Mouse (Mus musculus): ENCODE results near the gene Rnf168. TPM values are rescaled to one million over a fixed set of nuclear protein-coding genes. Genes with fewer than 3 reads are reported as not detected.

The Rnf168 gene
- polyA plus RNA-seq, 1 experiment from 2014 or later: 23.9 TPM

DNA sequence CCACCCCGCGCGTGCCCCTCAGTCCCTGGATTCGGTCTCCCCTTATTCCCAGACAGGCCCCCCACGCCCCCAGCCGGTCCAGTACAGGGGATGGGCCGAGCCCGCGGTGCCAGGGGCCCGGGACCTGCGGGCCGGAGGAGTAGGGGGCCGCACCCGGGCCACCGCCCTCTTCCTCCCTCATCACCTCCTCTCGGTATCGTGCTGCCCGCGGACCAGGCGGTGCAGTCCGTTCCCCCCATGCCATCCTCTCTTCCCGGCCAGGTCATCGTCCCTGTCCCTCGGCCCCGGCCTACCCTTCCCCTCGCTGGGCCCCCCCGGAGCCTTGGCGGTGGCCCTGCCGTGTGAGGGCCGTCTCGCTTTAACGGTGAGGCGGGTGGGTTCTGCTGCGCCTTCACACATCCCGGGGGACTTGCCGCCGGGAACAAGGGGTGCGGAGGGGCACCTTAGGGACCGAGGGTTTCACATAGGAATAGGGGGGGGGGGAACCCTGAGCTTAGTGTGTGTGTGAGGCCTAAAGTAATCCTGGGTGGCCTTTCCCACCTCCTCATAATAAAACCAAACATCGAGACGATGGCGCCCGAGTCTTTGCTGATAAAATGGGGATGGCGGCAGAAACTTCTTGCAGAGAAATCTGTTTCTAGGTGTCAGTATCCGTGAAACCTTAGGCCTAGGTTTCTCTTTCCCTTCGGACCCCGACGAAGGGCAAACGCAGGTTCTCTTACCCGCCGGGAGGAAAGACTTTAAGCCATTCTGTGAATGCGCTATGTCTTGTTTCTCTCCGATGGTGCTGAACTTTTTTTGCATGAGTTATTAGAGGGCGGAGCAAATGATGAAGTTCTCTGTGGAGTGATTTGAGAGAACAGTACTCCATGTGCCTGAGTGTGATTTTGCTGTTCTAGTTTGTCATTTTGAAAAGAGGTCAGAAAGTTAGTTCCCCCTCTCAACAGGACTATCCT is 55.6 kb downstream of the Rnf168 start:
- under 1% methylated on average over 40 of the region's 54 CpGs for WGBS
- no peaks in the 10 kb centered on the region for H3K36me3 ChIP-seq (ENCODE audit: control insufficient read depth, insufficient read depth, low read length)
- H3K9me3 ChIP-seq (ENCODE audit: control insufficient read depth, low read length): no peaks in the 10 kb centered on the region
- H3K4me3 ChIP-seq (ENCODE audit: low read depth, low read length): peak overlapping the region; percentile 97
- peak overlapping the region; percentile 92 for H3K27ac ChIP-seq (ENCODE audit: low read depth, low read length)
- peak overlapping the region; percentile 52 for H3K4me2 ChIP-seq
- DNase-seq (ENCODE audit: low spot score, missing footprints): peak; percentile 97
- ATAC-seq (ENCODE audit: low FRiP score): peak; percentile 85
- H3K27me3 ChIP-seq (ENCODE audit: control insufficient read depth, insufficient read depth, low read length): no peaks in the 10 kb centered on the region
- H3K4me1 ChIP-seq (ENCODE audit: control insufficient read depth, insufficient read depth, low read length): no peaks in the 10 kb centered on the region
- H3K9ac ChIP-seq (ENCODE audit: low read length): peak overlapping the region; percentile 96

DNA sequence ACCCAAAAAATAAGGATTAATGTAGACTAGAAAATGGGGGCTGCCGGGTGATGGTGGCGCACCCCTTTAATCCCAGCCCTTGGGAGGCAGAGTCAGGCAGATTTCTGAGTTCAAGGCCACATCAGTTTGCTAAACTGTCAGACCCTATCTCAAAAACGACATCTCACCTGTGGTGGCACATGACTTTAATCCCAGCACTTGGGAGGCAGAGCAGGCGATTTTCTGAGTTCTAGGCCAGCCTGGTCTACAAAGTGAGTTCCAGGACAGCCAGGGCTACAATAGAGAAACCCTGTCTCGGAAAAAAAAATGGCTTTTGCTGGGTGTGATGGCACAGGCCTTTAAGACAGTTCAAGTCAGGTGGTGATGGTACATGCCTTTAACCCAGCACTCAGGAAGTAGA is 57.9 kb downstream of the Rnf168 start:
- ATAC-seq (ENCODE audit: low FRiP score): no peak
- WGBS: 93% methylated on average over 5 of the region's 5 CpGs
- H3K9ac ChIP-seq (ENCODE audit: low read length): no peak overlapping the region

DNA sequence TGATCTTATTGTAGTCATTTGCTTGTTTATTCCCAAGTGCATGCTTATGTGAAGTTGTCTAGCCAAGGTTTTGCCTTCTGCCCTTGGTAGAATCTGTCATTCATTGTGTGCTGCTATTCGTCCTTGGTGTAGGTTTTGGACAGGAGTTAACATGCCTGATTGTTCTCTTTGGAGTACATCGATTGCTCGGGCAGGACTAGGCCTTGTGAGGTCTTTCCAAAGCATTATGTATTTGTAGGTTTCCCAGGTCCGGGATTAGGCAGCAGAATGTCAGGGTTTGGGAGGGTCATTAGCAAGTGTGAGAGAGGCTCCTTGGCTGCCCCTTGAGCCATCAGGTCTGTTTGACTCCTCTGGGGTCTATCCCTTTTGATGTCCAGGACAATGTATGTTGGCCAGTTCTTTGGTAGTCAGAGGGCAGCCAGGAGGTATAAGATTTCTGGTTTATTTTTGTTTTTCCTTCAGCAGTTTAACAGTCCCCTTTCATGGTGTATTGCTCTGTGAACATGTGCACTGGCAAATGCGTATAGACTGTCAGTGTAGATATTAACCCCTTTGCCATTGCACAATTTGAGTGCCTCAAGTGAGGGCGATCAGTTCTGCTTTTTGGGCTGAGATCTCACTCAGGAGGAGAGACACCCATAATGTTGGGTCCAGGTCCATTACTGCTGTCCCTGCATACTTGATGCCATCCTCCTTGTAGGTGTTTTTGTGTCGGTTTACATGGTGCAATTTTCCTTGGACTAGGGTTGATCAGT is 58.9 kb downstream of the Rnf168 start:
- WGBS: 83% methylated on average over 7 of the region's 7 CpGs
- ATAC-seq (ENCODE audit: low FRiP score) (no peak), DNase-seq (ENCODE audit: low spot score, missing footprints) (peak; percentile 69)
- no peak overlapping the region for H3K27ac ChIP-seq (ENCODE audit: low read depth, low read length)
- H3K9me3 ChIP-seq (ENCODE audit: control insufficient read depth, low read length): no peaks in the 10 kb centered on the region
- H3K4me1 ChIP-seq (ENCODE audit: control insufficient read depth, insufficient read depth, low read length): no peaks in the 10 kb centered on the region
- no peak overlapping the region for H3K9ac ChIP-seq (ENCODE audit: low read length)
- H3K4me3 ChIP-seq (ENCODE audit: low read depth, low read length): no peak overlapping the region
- H3K4me2 ChIP-seq: no peak overlapping the region
- no peaks in the 10 kb centered on the region for H3K27me3 ChIP-seq (ENCODE audit: control insufficient read depth, insufficient read depth, low read length)
- no peaks in the 10 kb centered on the region for H3K36me3 ChIP-seq (ENCODE audit: control insufficient read depth, insufficient read depth, low read length)

More for the DNA sequence above, 57.9 kb downstream of the Rnf168 start:
- Histone ChIP-seq H3K4me2 (no peak overlapping the region), H3K27me3 (ENCODE audit: control insufficient read depth, insufficient read depth, low read length) (no peaks in the 10 kb centered on the region), H3K4me3 (ENCODE audit: low read depth, low read length) (no peak overlapping the region), H3K9me3 (ENCODE audit: control insufficient read depth, low read length) (no peaks in the 10 kb centered on the region), H3K36me3 (ENCODE audit: control insufficient read depth, insufficient read depth, low read length) (no peaks in the 10 kb centered on the region), H3K4me1 (ENCODE audit: control insufficient read depth, insufficient read depth, low read length) (no peaks in the 10 kb centered on the region), H3K27ac (ENCODE audit: low read depth, low read length) (no peak overlapping the region)
- DNase-seq (ENCODE audit: low spot score, missing footprints): peak; percentile 51

DNA sequence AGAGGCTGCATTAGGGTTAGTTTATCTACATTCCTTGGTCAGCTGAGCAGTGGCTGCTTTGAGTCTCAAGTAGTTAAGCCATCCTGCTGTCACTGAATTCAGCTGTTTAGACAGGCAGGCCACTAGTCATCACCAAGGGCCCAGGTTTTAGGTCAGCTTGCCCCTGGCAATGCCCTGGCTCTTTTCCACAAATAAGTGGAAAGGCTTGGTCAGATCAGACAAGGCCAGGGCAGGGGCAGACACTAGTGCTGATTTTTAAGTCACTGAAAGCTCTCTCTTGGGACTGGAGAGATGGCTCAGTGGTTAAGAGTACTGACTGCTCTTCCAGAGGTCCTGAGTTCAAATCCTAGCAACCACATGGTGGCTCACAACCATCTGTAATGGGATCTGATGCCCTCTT is 59.7 kb downstream of the Rnf168 start:
- Histone ChIP-seq H3K36me3 (ENCODE audit: control insufficient read depth, insufficient read depth, low read length) (no peaks in the 10 kb centered on the region), H3K4me2 (no peak overlapping the region)

DNA sequence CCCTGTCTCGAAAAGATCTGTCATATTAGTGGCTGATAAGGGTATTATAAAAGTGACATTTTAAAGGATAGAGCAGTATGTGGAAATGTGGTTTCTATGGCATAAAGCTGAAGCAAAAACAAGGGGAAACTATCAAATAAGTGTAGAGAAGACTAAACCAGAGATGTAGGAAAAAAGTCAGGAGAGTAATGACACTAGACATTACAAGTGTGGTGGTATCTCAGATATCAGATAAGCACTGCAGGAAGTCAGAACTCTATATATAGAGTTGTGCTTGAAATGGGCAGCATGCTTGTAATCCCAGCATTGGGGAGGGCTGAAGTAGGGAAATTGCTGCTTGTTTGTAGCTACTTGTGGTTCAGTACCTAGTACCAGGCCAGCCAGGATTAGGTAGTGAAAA is 63.2 kb downstream of the Rnf168 start:
- 100% methylated on average over 1 of the region's 1 CpGs for WGBS
- Histone ChIP-seq H3K4me2 (no peak overlapping the region), H3K4me1 (ENCODE audit: control insufficient read depth, insufficient read depth, low read length) (no peaks in the 10 kb centered on the region), H3K27ac (ENCODE audit: low read depth, low read length) (no peak overlapping the region), H3K27me3 (ENCODE audit: control insufficient read depth, insufficient read depth, low read length) (no peaks in the 10 kb centered on the region), H3K4me3 (ENCODE audit: low read depth, low read length) (no peak overlapping the region), H3K36me3 (ENCODE audit: control insufficient read depth, insufficient read depth, low read length) (no peaks in the 10 kb centered on the region), H3K9me3 (ENCODE audit: control insufficient read depth, low read length) (no peaks in the 10 kb centered on the region), H3K9ac (ENCODE audit: low read length) (no peak overlapping the region)
- DNase-seq (ENCODE audit: low spot score, missing footprints): no peak
- ATAC-seq (ENCODE audit: low FRiP score): no peak

More for the DNA sequence above, 59.7 kb downstream of the Rnf168 start:
- DNase-seq (ENCODE audit: low spot score, missing footprints) (peak; percentile 35), ATAC-seq (ENCODE audit: low FRiP score) (no peak)
- H3K9me3 ChIP-seq (ENCODE audit: control insufficient read depth, low read length): no peaks in the 10 kb centered on the region
- H3K4me1 ChIP-seq (ENCODE audit: control insufficient read depth, insufficient read depth, low read length): no peaks in the 10 kb centered on the region
- H3K27ac ChIP-seq (ENCODE audit: low read depth, low read length): no peak overlapping the region
- no peak overlapping the region for H3K4me3 ChIP-seq (ENCODE audit: low read depth, low read length)
- H3K9ac ChIP-seq (ENCODE audit: low read length): no peak overlapping the region
- no peaks in the 10 kb centered on the region for H3K27me3 ChIP-seq (ENCODE audit: control insufficient read depth, insufficient read depth, low read length)

DNA sequence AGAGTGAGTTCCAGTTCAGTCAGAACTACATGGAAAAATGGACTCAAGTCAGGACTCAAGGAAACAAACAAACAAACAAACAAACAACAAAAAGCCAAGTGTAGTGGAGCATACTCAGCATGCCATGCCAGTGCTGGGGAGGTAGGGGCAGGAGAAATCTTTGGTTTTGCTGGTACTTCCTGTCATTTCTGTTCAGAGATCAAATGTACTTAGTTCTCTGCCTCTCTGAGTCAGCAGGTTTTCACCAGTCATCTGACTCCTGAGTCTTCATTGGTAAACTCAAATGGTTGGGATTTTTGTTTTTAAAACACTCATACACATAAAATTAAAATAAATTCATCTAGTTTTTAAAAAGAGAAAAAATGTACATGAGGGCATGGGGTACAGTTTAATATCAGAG is 68.3 kb downstream of the Rnf168 start:
- Histone ChIP-seq H3K9me3 (ENCODE audit: control insufficient read depth, low read length) (no peaks in the 10 kb centered on the region), H3K27ac (ENCODE audit: low read depth, low read length) (no peak overlapping the region), H3K36me3 (ENCODE audit: control insufficient read depth, insufficient read depth, low read length) (no peaks in the 10 kb centered on the region), H3K9ac (ENCODE audit: low read length) (no peak overlapping the region), H3K4me3 (ENCODE audit: low read depth, low read length) (no peak overlapping the region), H3K27me3 (ENCODE audit: control insufficient read depth, insufficient read depth, low read length) (no peaks in the 10 kb centered on the region), H3K4me1 (ENCODE audit: control insufficient read depth, insufficient read depth, low read length) (no peaks in the 10 kb centered on the region), H3K4me2 (no peak overlapping the region)
- DNase-seq (ENCODE audit: low spot score, missing footprints) (no peak), ATAC-seq (ENCODE audit: low FRiP score) (no peak)

DNA sequence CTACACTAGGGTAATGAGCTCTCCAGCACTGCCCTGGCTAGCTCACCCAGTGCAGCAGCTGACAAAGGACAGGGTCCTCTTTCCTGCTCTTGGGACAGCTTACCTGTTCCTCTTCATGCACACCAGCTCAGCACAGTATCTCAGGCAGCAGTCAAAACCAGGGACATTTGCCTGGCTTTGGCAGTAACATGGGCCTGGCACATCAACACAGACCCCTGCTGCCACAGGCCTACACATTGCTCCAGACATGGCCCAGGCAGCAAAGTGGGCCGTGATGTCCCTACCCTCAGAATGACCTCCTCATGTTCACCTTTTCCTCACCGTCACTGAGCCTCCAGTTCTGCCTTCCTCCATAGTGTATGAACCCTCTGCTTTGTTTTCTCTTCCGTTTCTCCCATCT is 73.5 kb downstream of the Rnf168 start:
- no peak overlapping the region for H3K4me2 ChIP-seq
- no peaks in the 10 kb centered on the region for H3K9me3 ChIP-seq (ENCODE audit: control insufficient read depth, low read length)
- no peak for ATAC-seq (ENCODE audit: low FRiP score)
- H3K27ac ChIP-seq (ENCODE audit: low read depth, low read length): no peak overlapping the region
- peaks cover 6% of the 10 kb centered on the region; the same call in 1 of the 2 replicates for H3K36me3 ChIP-seq (ENCODE audit: control insufficient read depth, insufficient read depth, low read length)
- H3K27me3 ChIP-seq (ENCODE audit: control insufficient read depth, insufficient read depth, low read length): no peaks in the 10 kb centered on the region
- no peak for DNase-seq (ENCODE audit: low spot score, missing footprints)
- no peak overlapping the region for H3K9ac ChIP-seq (ENCODE audit: low read length)
- 90% methylated on average over 3 of the region's 3 CpGs for WGBS
- H3K4me3 ChIP-seq (ENCODE audit: low read depth, low read length): no peak overlapping the region
- no peaks in the 10 kb centered on the region for H3K4me1 ChIP-seq (ENCODE audit: control insufficient read depth, insufficient read depth, low read length)
